Mouse (Mus musculus): Measurements from ENCODE around the gene Acnat1. TPM values are rescaled to one million over a fixed set of nuclear protein-coding genes. Genes with fewer than 3 reads are reported as not detected.
"Not testable (repeated sequence)": the region's sequence is repeated elsewhere in the genome, so short reads cannot be mapped to it uniquely, and the experiment has no call there.

The Acnat1 gene
- polyA plus RNA-seq, 1 experiment from 2014 or later: 0.42 TPM

GRCm38 (mm10) chr4:49509183-49509582 lies 35.5 kb upstream of the Acnat1 start:
- peaks cover 22% of the 10 kb centered on the region for H3K36me3 ChIP-seq (ENCODE audit: control insufficient read depth, insufficient read depth, low read length)
- no peak overlapping the region for H3K4me3 ChIP-seq (ENCODE audit: low read depth, low read length)
- no peaks in the 10 kb centered on the region for H3K4me1 ChIP-seq (ENCODE audit: control insufficient read depth, insufficient read depth, low read length)
- no peak overlapping the region for H3K4me2 ChIP-seq (replicated peaks; ENCODE audit: low read depth, low read length)
- H3K27me3 ChIP-seq (ENCODE audit: control insufficient read depth, insufficient read depth, low read length): no peaks in the 10 kb centered on the region
- no peak overlapping the region for H3K27ac ChIP-seq (ENCODE audit: low read length)
- 75% methylated on average over 2 of the region's 2 CpGs for WGBS
- no peak overlapping the region for H3K9ac ChIP-seq (replicated peaks; ENCODE audit: low read depth, low read length)
- ATAC-seq (ENCODE audit: insufficient number of reproducible peaks, insufficient read depth, low FRiP score, low read depth): no peak
- H3K9me3 ChIP-seq (ENCODE audit: control insufficient read depth, low read depth, low read length): no peaks in the 10 kb centered on the region

DNA sequence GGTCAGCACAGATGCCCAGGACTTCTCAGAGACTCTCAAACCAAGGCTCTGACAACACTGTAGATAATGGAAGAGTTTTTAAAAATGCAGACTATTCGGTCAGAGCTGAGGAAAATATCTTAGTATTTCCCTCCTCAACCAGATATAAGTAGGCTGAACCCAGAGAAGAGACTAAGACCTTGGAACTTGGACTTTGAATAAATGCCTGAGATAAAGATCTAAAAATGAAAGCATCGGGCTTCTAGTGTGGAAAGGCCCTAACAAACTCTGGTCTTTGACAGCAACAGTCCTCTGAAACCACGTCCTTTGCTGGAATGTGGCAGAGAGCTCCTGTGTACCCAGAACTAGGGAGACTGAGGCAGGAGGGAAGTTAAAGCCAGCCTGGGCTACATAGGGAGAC lies 32.7 kb upstream of the Acnat1 start, which contains the start of gene Baat:
Baat (minus strand) TSS at position 172 of the 400 bp plus-strand sequence.
- Histone ChIP-seq H3K4me2 (replicated peaks; ENCODE audit: low read depth, low read length) (no peak within 1 kb of the TSS), H3K27ac (ENCODE audit: low read length) (no peak within 1 kb of the TSS), H3K4me1 (ENCODE audit: control insufficient read depth, insufficient read depth, low read length) (no peaks in the 10 kb centered on the region), H3K36me3 (ENCODE audit: control insufficient read depth, insufficient read depth, low read length) (peaks cover under 1% of the 10 kb centered on the region; the same call in 1 of the 2 replicates), H3K4me3 (ENCODE audit: low read depth, low read length) (no peak within 1 kb of the TSS), H3K27me3 (ENCODE audit: control insufficient read depth, insufficient read depth, low read length) (no peaks in the 10 kb centered on the region), H3K9ac (replicated peaks; ENCODE audit: low read depth, low read length) (no peak within 1 kb of the TSS), H3K9me3 (ENCODE audit: control insufficient read depth, low read depth, low read length) (no peaks in the 10 kb centered on the region)
- no peak for ATAC-seq (ENCODE audit: insufficient number of reproducible peaks, insufficient read depth, low FRiP score, low read depth)
- WGBS: 61% methylated on average over 3 of the region's 3 CpGs

DNA sequence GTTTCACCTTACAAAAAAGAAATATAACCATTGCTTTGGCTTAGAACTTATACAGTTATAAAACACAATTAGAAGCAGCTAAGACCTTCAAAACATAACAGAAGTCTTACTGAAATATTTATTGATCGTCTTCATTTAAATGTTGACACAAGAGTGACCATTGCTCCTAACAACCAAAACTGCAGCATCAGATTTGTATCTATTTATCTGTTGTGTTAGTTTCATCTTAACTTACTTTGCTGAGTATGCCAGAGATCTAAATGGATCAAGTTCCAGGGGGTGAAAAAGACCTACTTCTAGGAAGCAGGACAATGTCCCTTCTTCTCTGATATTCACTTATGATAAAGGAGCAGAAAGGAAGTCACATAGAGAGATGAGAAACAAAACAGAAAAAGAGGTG lies 29.9 kb upstream of the Acnat1 start:
- no peaks in the 10 kb centered on the region for H3K9me3 ChIP-seq (ENCODE audit: control insufficient read depth, low read depth, low read length)
- H3K27me3 ChIP-seq (ENCODE audit: control insufficient read depth, insufficient read depth, low read length): no peaks in the 10 kb centered on the region
- no peak overlapping the region for H3K9ac ChIP-seq (replicated peaks; ENCODE audit: low read depth, low read length)
- H3K27ac ChIP-seq (ENCODE audit: low read length): no peak overlapping the region
- no peaks in the 10 kb centered on the region for H3K36me3 ChIP-seq (ENCODE audit: control insufficient read depth, insufficient read depth, low read length)
- H3K4me1 ChIP-seq (ENCODE audit: control insufficient read depth, insufficient read depth, low read length): no peaks in the 10 kb centered on the region
- no peak for ATAC-seq (ENCODE audit: insufficient number of reproducible peaks, insufficient read depth, low FRiP score, low read depth)
- WGBS: 92% methylated on average over 1 of the region's 1 CpGs
- no peak overlapping the region for H3K4me2 ChIP-seq (replicated peaks; ENCODE audit: low read depth, low read length)
- H3K4me3 ChIP-seq (ENCODE audit: low read depth, low read length): no peak overlapping the region

GRCm38 (mm10) chr4:49485934-49486650 lies 12.4 kb upstream of the Acnat1 start:
- not testable (repeated sequence) for H3K27me3 ChIP-seq (ENCODE audit: control insufficient read depth, insufficient read depth, low read length); H3K4me2 ChIP-seq (replicated peaks; ENCODE audit: low read depth, low read length); H3K36me3 ChIP-seq (ENCODE audit: control insufficient read depth, insufficient read depth, low read length); ATAC-seq (ENCODE audit: insufficient number of reproducible peaks, insufficient read depth, low FRiP score, low read depth); H3K27ac ChIP-seq (ENCODE audit: low read length); H3K9me3 ChIP-seq (ENCODE audit: control insufficient read depth, low read depth, low read length); H3K4me1 ChIP-seq (ENCODE audit: control insufficient read depth, insufficient read depth, low read length); H3K4me3 ChIP-seq (ENCODE audit: low read depth, low read length); H3K9ac ChIP-seq (replicated peaks; ENCODE audit: low read depth, low read length)
- WGBS: 65% methylated on average over 3 of the region's 3 CpGs

GRCm38 (mm10) chr4:49485442-49485841 lies 11.7 kb upstream of the Acnat1 start:
- no peaks in the 10 kb centered on the region for H3K36me3 ChIP-seq (ENCODE audit: control insufficient read depth, insufficient read depth, low read length)
- no peaks in the 10 kb centered on the region for H3K27me3 ChIP-seq (ENCODE audit: control insufficient read depth, insufficient read depth, low read length)
- H3K4me3 ChIP-seq (ENCODE audit: low read depth, low read length): no peak overlapping the region
- no peak overlapping the region for H3K27ac ChIP-seq (ENCODE audit: low read length)
- H3K9me3 ChIP-seq (ENCODE audit: control insufficient read depth, low read depth, low read length): no peaks in the 10 kb centered on the region
- H3K9ac ChIP-seq (replicated peaks; ENCODE audit: low read depth, low read length): no peak overlapping the region
- ATAC-seq (ENCODE audit: insufficient number of reproducible peaks, insufficient read depth, low FRiP score, low read depth): no peak
- no peaks in the 10 kb centered on the region for H3K4me1 ChIP-seq (ENCODE audit: control insufficient read depth, insufficient read depth, low read length)
- H3K4me2 ChIP-seq (replicated peaks; ENCODE audit: low read depth, low read length): no peak overlapping the region

- H3K4me2 ChIP-seq (replicated peaks; ENCODE audit: low read depth, low read length): peak overlapping the region; percentile 22
- peak overlapping the region; percentile 19; the same call in 1 of the 2 replicates for H3K4me3 ChIP-seq (ENCODE audit: low read depth, low read length)
- no peaks in the 10 kb centered on the region for H3K27me3 ChIP-seq (ENCODE audit: control insufficient read depth, insufficient read depth, low read length)
- peak; percentile 76 for ATAC-seq (ENCODE audit: insufficient number of reproducible peaks, insufficient read depth, low FRiP score, low read depth)
- H3K36me3 ChIP-seq (ENCODE audit: control insufficient read depth, insufficient read depth, low read length): no peaks in the 10 kb centered on the region
- no peak overlapping the region for H3K9ac ChIP-seq (replicated peaks; ENCODE audit: low read depth, low read length)
- no peaks in the 10 kb centered on the region for H3K9me3 ChIP-seq (ENCODE audit: control insufficient read depth, low read depth, low read length)
- H3K27ac ChIP-seq (ENCODE audit: low read length): peak overlapping the region; percentile 70; the same call in 1 of the 2 replicates
- WGBS: 26% methylated on average over 3 of the region's 3 CpGs
- H3K4me1 ChIP-seq (ENCODE audit: control insufficient read depth, insufficient read depth, low read length): no peaks in the 10 kb centered on the region
Measured at GRCm38 (mm10) chr4:49480896-49481295, 7.2 kb upstream of the Acnat1 start.

GRCm38 (mm10) chr4:49480104-49480760 lies 6.5 kb upstream of the Acnat1 start:
- peak overlapping the region; percentile 22 for H3K4me2 ChIP-seq (replicated peaks; ENCODE audit: low read depth, low read length)
- WGBS: 8% methylated on average over 21 of the region's 21 CpGs
- H3K9ac ChIP-seq (replicated peaks; ENCODE audit: low read depth, low read length): no peak overlapping the region
- H3K4me3 ChIP-seq (ENCODE audit: low read depth, low read length): peak overlapping the region; percentile 19
- H3K9me3 ChIP-seq (ENCODE audit: control insufficient read depth, low read depth, low read length): no peaks in the 10 kb centered on the region
- H3K4me1 ChIP-seq (ENCODE audit: control insufficient read depth, insufficient read depth, low read length): no peaks in the 10 kb centered on the region
- no peaks in the 10 kb centered on the region for H3K27me3 ChIP-seq (ENCODE audit: control insufficient read depth, insufficient read depth, low read length)
- peak overlapping the region; percentile 70 for H3K27ac ChIP-seq (ENCODE audit: low read length)
- peak; percentile 57; the same call in 1 of the 2 replicates for ATAC-seq (ENCODE audit: insufficient number of reproducible peaks, insufficient read depth, low FRiP score, low read depth)
- H3K36me3 ChIP-seq (ENCODE audit: control insufficient read depth, insufficient read depth, low read length): no peaks in the 10 kb centered on the region

- H3K4me2 ChIP-seq (replicated peaks; ENCODE audit: low read depth, low read length); H3K36me3 ChIP-seq (ENCODE audit: control insufficient read depth, insufficient read depth, low read length); ATAC-seq (ENCODE audit: insufficient number of reproducible peaks, insufficient read depth, low FRiP score, low read depth); H3K9me3 ChIP-seq (ENCODE audit: control insufficient read depth, low read depth, low read length); H3K27me3 ChIP-seq (ENCODE audit: control insufficient read depth, insufficient read depth, low read length); H3K4me3 ChIP-seq (ENCODE audit: low read depth, low read length); H3K4me1 ChIP-seq (ENCODE audit: control insufficient read depth, insufficient read depth, low read length); H3K9ac ChIP-seq (replicated peaks; ENCODE audit: low read depth, low read length): not testable (repeated sequence)
- H3K27ac ChIP-seq (ENCODE audit: low read length): 0 out of 2 replicates have a peak overlapping the region, but pooled peaks have one; percentile 21
- WGBS: 16% methylated on average over 2 of the region's 2 CpGs
Measured at GRCm38 (mm10) chr4:49479035-49479434, 5.3 kb upstream of the Acnat1 start.

All from stomach, embryonic 14.5 days (tissue).